Mouse (Mus musculus): ENCODE measurements around the gene Slc22a20.

Gene Slc22a20

DNA sequence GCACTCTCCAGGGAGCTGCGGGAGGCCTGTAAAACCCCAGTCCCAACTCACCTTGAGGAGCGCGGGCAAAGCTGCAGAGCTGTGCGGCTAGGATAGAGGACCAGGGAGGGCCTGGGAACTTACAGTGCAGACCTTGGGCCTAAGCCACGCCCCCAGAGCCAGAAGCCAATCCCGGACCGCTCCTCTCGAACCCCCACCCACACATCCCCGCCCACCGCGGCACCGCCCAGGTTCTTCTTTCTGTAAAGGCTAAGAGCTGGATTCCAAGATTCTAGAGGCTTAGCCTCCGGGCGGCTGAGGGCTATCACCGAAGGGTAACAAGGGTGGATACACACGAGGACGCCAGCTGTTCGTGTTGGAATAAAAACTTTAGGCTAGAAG lies 61.2 kb downstream of the Slc22a20 start, which contains the start of gene Cdc42ep2:
Gene Cdc42ep2, minus strand, starts transcription at position 104 of the 381 bp plus-strand sequence.
- DNase-seq (ENCODE audit: low spot score), result peak; percentile 96

DNA sequence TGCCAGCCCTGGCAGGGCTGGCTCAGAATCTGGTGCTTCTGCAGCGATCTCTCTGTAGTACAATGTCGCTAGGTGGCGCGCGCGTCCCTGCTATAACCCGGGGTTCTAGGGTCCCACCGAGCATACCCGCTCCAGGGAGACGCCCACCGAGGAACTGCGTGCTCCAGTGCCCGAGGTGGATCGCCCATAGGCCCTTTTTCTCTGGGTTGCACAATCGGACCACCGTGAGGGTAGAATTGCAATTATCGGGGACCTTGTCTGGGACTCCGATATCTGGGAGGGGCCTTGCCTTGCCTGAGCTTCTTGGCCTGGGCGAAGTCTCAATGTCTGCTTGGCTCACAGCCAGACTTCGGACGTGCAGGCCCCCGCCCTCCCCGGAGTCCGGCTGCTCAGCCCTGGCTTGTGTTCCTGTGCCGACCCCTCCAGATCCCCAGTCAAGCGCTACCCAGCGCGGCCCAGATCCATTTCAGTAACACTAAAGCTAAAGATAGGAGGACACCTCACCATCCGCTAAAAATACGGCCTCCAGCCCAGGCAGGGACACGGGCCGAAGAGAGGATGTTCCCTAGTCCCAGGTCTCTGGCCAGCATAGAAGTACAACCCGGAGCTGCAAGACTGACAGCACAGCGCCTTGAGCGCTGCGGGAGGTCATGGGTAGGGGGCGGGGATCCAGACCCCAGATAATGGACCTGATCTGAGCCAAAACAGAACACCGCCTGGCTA lies 61.8 kb downstream of the Slc22a20 start:
- peak; percentile 90 for DNase-seq (ENCODE audit: low spot score)

DNA sequence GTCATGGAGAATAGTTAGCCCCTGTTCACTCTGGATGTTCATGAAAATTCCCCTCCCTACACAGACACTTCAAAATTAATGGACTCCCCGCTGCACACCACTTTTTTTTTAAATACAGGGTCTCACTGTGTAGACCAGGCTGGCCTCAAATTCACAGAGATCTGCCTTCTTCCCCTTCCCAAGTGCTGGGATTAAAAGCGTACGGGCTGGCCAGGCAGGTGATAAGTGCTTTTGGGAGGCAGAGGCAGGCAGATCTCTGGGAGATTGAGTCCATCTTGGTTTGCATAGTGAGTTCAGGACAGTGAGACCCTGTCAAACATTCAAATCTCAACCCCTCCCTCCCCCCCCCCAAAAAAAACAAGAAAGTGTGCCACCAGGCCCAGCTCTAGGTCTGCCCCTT lies 63.0 kb downstream of the Slc22a20 start:
- DNase-seq (ENCODE audit: low spot score), result no peak

DNA sequence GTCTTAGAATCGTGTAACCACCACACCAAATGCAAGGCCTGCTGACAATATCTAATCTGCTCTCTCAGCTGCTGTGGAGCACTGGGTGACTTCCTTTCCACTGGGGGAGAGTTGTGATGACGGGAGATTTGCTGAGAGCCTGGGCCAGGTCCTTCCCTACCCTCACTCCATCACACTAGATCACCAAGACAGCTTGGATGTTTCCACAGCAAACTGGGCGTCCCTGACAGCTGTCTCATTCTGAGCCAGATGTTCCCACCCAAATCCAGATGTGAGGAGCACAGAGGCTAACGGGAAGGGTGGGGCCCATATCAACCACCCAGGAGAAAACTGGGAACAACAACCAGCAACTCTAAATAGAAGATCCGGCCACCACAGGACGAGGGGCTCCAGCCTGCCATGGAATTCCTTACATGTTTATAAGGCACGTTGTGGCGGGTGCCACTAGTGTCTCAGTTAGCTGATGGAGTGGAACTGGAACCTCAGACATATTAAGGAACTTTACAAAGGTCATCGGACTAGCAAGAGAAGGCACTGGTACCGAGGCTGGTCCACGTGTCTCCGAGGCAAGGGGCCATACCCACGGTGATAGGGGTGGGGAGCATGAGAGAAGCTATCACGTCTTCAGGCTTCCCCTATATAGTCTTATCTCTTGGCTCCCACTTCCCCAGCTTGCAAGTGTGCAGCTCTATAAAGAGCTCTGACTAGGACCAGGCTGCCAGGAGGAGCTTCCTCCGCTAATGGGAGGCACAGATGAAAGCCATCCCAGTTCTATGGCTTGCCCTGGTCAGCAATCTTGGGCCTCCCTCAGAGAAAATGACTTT lies 63.6 kb downstream of the Slc22a20 start:
- no peak for DNase-seq (ENCODE audit: low spot score)

DNA sequence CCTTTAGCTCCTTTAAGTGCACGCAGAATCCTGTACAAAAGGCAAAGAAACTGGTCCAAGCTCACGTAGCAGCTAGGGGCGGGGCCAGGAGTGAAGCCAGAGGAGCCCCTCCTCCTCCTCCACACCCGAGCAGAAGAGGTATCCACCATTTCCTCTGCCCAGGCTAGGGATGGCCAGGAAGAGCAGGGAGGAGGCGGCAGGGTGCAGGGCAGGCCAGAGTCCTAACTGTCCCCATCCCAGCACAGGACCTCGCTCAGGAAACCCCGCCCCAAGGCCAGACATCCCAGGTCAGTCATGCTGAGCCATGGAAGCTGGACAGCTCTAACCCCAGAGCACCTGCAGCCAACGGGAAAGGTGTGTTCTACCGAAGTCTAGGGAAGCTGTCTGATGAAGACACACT lies 64.2 kb downstream of the Slc22a20 start:
- no peak for DNase-seq (ENCODE audit: low spot score)

Data from urinary bladder, postnatal 25 days (tissue).